Mouse (Mus musculus) lung, postnatal 4 days (tissue): ENCODE results near the gene Srgap3.
"Not testable (repeated sequence)": the region's sequence is repeated elsewhere in the genome, so short reads cannot be mapped to it uniquely, and the experiment has no call there.

Source experiments
- DNase-seq, 2 experiments: peaks; one replicate each; pipeline ENCODE4 v3.0.0; 2021

The Srgap3 gene

DNA sequence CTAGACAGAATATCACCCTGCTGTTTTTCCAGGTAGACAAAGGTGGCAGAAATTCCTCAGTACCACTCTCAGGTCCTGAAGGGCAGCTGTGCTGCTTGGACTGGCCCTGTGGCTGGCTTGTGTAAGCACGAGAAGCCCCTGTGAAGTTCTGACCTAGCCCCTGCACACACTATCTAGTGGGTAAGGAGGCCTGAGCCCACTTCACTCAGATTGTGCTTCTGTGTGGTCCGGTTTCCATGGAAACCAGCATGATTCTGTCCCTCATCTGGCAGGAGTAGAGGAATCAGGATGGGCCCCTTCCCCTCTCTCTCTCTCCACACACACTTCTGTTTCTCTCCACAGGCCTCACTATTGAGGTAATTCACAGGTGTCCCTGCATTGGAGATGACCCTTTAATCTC is 212.0 kb downstream of the Srgap3 start:
- DNase-seq = no peak

DNA sequence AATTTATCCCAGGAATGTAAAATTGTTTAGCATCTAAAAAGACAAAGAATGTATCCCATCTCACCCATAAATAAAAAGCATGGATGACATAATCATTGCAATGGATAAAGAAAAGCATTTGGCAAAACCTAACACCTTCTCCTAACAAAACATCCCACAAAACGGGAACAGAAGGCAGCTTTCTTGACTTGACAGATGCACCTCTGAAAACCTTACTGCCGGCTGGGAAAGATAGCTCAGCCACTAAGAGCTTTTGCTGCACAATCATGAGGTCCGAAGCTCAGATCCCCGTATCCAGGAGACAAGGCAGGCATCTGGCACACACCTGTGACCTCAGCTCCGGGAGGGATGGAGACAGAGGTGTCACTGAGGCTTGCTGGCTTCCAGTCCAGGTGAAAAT is 213.1 kb downstream of the Srgap3 start:
- DNase-seq = no peak

DNA sequence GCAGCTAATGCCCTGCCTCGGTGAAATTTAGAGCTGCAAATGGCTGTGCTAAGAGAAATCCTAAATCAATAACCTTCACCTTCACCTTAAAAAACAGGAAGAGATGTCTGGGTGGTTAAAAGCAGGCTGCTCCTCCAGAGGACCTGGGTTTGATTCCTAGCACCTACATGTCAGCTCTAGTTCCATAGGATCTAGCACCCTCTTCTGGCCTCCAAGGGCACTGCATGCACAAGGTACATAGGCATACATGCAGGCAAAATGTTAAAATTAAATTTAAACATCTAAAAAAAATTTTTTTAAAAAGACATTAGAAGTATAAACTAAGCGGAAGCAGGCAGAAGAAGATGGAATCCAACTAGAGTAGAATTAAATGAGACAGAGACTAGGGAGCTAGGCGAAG is 214.6 kb downstream of the Srgap3 start:
- DNase-seq = no peak

DNA sequence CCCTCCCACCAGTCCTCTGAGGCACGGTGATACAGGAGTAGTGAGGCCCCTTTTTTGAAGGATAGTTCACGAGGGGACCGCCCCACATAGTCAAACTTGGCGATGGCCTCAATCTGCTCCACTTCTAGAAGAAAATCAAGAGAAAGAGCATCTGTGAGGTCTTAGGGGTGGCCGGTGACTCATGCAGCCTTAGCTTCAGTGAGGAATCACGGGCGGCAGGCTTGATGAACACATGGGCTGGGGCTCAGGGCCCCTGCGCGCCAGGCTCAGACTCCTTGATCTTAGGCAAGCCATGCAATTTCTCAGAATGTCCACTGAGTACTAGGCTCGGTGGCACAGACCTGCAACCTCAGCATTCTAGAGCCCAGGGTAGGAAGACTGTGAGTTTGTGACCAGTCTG is 215.7 kb downstream of the Srgap3 start:
- no peak for DNase-seq

DNA sequence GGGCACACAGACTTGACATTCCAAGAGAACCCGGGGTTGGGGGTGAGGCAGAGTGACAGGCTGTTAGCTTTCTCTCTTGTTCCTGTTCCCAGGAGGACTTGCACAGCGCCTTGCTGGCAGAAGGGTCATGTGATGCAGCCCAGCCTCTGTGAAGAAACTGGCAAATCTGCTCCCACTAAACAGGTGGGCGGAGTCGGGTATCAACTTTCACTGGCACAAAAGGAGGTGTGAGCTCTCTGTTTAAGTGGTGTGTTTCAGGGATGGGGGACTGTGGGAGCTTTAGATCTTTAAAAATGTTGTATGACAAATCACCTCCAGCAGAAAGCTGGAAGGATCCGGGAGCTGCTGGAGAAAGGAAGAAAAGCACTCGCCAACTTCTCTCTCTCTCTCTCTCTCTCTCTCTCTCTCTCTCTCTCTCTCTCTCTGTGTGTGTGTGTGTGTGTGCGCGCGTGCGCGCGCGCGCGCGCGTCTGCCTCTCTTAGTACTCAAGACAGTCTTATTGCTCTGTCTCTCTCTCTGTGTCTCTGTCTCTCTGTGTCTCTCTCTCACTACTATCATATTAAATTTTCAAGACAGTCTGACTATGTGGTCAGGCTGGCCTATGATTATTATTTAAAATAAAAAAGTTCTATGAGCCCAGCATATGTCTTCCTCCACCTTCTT is 218.2 kb downstream of the Srgap3 start:
- peak; percentile 75 to 83 for DNase-seq

DNA sequence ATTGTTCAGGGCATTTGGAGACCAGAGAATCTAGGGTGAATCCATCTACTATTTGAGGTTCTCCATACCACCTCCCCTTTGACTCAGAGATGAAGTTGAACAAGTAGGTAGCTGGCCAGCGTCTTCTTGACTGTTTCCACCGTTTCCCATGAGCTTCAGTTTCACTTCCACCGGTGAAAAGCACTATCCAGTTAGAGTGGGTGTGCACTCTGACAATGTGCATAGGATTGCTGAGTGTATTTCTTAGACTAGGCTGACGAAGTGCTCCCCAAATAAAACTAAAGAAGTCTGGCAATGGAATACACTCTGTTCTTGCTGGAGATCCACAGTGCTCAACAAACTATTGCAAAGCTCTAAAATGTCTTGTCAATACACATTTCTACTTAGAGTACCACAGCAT is 221.6 kb downstream of the Srgap3 start:
- DNase-seq = no peak

DNA sequence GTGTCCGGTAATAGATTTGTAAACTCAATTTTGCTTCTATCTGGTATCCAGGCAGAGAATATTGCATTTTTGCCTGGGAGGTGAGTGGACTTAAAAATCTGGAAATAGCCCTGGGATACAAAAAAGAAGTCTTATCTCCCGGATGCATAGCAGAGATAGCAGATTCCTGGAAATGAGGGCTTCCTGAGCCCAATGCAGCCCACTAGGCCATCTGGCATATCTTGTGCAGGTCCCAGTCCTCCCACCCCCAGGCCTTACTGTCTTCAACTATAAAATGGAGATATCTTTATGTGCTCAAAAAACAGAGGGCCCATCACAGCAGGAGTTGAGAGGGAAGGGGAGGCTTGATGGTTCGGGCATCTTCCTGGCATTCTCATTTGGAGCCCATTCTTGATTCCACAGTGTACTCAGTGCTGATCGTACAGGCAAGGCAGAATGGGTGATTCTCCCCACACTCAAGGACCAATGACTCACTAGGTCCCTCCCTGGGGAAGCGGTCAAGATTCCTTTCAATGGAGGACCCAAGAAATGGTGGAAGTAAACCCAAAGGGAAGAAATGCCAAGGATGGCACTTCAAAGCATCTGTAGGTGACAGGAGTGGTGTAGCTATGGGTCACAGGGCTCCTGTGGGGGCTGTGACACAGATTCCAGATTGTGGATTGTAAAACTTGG is 226.5 kb downstream of the Srgap3 start:
- DNase-seq = no peak

DNA sequence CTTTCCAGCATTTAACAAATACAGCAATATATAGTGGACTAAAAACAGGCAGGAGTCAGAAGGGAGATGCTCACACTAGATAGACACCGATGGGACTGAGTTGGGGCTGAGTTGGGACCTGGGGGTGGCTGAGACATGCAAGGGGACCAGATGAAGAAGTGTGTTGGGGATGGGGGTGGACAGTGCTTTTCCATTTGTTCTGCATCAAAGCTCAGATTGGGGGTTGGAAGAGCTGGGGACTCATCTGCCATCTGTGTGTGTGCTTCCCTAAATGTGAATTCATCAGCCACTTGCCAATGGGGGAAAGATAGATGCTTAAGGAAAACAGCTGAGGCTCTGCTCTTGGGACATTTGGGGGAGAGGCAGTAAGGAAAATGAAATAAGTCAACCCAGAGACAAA is 227.1 kb downstream of the Srgap3 start:
- DNase-seq = no peak

DNA sequence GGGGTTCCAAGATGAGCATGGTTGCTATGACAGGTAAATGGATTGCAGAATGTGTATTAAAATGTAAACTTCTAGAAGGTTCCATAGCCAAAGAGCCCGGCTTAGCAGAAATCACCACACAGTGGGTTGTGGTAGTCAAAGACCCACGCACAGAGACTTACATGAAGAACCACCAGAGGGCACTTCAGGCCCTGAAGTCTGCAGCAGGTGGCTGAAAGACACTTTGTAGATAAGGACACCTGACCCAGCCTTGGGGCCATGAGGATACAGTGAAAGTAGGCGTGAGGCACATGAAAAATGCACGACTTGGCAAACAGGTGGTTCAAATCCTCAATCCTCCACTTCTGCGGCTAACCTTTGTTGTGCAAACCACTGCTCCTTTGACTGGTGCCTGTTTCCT is 229.9 kb downstream of the Srgap3 start:
- no peak for DNase-seq

DNA sequence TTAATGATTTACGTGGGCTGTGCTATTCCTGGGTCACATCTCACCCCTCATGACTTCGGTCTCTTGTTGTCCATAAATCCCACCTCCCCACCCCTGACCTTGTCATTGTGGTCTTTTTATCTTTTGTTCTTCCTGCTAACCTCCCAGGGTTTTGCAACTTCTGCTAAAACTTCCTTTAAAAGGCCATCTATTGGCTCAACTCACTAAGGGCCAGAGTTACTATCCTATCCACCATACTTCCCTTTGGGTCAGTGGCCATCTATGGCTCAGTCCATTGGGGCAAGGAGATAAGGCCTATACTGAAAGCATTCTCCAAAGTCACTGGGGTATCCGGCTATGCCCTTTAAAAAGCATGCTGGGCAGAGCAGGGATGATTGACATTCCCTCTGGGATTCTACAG is 233.1 kb downstream of the Srgap3 start:
- DNase-seq = no peak

DNA sequence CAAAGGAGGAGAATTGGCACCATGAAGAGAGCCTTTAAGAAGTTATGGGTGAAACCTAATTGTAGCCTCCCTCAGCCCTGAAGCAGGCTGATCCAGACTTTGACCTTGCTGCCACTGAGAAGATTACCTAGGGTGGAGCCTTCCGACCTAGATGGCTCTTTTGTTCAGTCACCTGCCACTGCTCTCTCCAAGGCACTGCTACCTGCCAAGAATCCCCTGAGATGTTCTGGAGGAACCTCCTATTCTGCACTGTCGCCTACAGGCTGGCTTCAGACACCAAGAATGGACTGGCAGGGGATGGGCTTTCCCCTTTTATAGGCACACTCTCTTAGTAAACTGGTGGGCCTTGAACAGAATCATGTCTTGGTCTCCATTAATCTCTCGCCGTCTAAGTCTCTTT is 244.8 kb downstream of the Srgap3 start:
- DNase-seq = not testable (repeated sequence)

DNA sequence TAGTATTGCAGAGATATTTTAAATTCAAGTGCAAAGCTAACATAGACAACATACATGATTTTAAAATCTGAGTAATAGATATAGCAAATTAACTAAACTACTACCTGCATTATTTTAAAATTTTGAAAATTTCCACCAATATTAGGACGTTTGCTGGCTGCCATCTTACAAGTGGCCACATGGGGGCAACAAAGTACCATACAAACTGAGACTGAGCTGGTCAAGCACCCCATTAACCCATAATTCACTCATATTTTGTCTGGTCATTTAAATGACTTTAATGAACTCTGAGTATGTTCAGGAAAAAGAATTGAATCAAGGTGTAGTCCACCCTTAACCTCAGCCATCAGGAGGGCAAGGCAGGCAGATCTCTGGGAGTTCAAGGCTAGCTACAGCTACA is 246.7 kb downstream of the Srgap3 start:
- peak in 1 of 2 experiments; percentile 67 for DNase-seq

DNA sequence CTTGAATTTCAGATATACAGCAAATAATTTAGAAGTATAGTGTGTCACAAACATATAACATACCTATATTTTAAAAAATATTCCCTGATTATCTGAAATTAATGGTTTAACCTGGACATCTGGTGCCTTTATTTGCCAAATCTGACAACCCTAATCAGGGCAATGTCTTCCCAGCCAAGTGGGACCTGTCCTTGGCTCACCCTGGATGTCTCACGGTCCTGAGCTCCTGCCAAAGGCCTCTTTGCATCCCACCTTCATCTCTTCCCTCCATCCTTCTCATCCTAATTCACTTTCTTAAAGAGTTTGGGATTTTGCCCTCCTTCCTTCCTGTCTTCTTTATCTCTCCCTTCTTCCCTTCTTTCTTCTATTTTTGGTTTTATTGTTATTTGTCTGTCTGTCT is 248.0 kb downstream of the Srgap3 start:
- no peak for DNase-seq

DNA sequence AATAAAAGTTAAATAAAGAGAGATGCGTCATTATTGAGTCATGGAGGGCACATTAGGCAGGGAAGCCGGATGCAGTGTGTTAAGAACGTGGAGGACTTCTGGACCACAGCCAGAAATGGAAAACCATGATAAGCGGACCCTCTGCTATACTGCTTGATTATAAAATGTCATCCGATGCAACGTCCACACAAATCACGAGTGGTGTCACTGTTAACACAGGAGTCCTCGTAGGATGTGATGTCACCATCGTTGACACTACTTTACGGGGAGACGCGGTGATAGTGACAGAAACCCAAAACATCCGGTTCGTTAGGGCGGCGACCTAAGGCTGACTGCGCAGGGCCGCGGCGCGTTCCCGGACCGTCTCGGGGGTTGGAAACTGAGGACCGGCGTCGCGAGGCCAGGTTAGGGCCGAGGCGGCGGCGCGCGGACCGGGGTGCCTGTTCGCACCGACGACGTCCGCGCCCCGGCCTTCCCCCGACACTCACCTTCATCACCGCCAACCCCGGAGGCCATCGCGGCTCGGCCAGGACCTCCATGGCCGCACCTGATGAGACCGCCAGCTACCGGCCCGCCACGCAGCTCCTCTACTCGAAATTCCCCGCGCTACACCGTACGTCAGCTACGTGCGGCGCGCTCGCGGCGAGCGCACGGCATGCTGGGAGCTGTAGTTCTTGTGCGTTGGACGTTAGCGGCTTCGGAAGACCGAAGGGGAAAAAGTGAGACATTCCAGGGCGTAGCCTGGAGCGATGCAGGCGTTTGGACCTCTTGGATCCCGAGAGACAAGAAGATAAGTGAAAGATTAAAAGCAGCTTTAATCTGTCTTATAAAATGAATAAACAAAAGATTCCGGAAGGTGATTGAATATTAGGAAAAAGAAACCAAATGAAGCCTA is 250.8 kb downstream of the Srgap3 start, which contains the start of gene Rad18:
Gene Rad18 (minus strand): TSS at position 631 of the 895 bp plus-strand sequence.
- peak; percentile 88 to 89 for DNase-seq

DNA sequence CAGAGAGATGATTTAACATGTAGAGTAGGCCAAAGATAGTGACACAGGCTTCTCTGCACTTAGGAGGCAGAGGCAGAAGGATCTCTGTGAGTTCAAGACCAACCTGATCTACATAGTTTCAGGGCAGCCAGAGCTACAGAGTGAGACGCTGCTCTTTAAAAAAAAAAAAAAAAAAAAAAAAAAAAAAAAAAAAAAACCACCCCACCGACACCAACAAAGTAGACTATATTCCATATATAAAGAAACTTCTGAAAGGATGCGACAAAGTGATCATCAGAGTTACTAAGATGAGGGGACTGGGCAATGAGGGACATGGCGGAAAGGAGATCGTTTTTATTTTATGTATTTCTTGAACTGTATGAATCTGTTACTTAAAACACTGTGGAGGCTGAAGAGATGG is 252.6 kb downstream of the Srgap3 start:
- no peak for DNase-seq

DNA sequence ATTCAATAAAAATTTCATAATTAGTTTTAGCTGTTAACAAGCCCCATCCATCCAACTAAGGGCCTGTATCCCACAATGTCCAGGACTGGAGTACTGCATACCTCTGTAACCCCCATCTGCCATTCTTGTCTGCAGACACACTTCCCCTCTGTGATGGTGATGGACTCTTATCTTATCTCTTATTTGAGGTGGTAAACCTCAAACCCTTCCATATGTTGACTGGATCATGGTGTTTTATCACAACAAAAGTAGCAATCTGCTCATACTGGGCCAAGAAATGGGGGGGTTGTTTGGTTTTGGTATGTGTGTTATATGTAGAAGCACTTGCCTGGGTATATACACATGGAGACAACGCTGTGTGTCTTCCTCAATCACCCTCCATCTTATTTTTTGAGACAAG is 255.5 kb downstream of the Srgap3 start:
- DNase-seq = no peak

DNA sequence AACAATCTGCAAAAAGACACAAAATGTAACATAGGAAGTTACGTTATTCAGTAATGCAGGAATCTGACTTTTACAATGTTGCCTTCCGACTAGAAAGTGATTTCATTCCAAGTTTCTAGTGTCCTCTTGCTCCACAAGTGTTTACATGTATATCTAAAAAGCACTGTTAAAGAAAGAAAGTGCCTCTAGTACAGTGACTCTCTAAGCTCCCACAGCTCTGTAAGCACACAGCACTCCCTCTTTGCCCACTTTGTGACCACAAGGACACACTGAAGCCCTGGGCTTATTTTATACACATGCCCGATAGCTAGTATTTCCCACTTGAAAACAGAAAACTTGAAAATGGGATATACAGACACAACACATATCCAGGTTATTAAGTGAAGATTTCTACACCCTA is 259.0 kb downstream of the Srgap3 start:
- DNase-seq = no peak

DNA sequence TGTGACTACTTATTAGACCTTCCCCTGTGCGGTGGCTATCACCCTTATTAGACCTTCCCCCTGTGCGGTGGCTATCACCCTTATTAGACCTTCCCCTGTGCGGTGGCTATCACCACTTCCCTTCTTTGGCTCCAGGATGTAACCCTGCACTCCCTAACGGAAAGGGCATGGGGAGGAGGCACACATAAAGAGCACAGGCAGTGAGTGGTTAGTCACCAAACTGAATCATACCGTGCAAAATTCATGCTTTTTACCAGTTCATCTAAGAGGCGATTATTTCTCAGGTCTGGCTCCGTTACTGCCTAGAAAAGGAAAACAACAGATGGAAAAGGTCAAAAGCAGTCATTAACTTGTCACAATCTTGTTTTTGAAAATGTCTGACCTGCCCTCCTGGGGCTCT is 260.6 kb downstream of the Srgap3 start:
- no peak for DNase-seq

DNA sequence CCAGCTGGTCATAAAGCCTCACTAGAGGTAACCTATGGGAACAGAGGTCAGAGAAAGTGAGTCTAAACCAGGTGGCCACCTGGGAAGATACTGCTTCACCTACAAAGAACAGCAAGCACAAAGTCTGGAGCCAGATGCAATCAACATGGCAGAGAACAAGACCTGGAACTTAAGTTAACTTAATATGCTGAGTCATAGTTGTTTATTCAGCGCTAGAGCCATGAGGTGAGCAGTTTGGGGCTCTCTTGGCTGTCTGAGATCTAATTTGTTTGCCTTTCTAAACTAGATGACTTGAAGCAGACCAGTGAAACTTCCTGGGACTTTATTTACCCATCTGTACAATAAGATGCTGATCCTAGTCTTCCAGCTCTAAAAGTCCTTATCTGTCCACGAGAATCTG is 263.0 kb downstream of the Srgap3 start:
- DNase-seq = no peak
